In the genomic region with DNA sequence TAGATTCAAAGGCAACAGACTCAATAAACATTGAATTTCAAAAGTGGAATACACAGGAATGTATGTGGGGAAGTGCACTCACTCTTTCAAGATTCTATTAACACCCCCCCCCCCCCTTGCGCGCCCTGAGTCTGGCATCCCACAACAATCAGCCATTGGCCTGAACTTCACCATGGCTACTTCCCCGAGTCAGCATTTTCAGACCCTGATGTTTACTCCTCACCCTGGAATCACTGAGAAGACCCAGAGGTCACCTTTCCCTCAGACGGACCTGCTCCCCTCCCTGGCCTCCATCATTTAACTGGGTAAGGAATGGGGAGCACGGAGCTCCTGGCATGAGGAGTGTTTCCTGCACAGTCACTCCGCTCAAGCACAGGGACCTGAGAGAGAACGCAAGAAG, we compare ENCODE assay signal across 25 mouse cellular contexts.
"Had no signal": no experiment of that assay in that cellular context is flagged by ENCODE, and none has a peak within 500 bp of the region (broad histone marks: within the 10 kb centered on the region; RNA-seq: fewer than 3 reads in every experiment).

No protein-coding gene starts in this region.

- ATAC-seq: hindbrain, embryonic 16.5 days; intestine, embryonic 16.5 days; liver, embryonic 12.5 days had no signal

- H3K27ac ChIP-seq: heart, adult 2 months; heart, embryonic 10.5 days; hindbrain, embryonic 10.5 days; hindbrain, embryonic 12.5 days; hindbrain, embryonic 14.5 days; kidney, embryonic 15.5 days; kidney, postnatal 0 days; layer of hippocampus, adult 2 months; limb, embryonic 13.5 days; limb, embryonic 15.5 days; liver, embryonic 12.5 days; liver, embryonic 14.5 days had no signal

- H3K9ac ChIP-seq: heart, embryonic 12.5 days; hindbrain, embryonic 12.5 days; hindbrain, embryonic 14.5 days; kidney, embryonic 15.5 days; limb, embryonic 13.5 days; limb, embryonic 15.5 days; liver, embryonic 12.5 days; liver, embryonic 14.5 days had no signal

- H3K4me3 ChIP-seq: heart, adult 2 months; heart, embryonic 10.5 days; heart, embryonic 12.5 days; hindbrain, embryonic 10.5 days; hindbrain, embryonic 12.5 days; kidney, embryonic 15.5 days; layer of hippocampus, adult 2 months; limb, embryonic 13.5 days; limb, embryonic 15.5 days; liver, embryonic 12.5 days had no signal

- H3K4me1 ChIP-seq: heart, embryonic 12.5 days; hindbrain, embryonic 12.5 days; limb, embryonic 15.5 days had no signal

- H3K36me3 ChIP-seq: heart, embryonic 10.5 days; heart, embryonic 12.5 days; hindbrain, embryonic 10.5 days; hindbrain, embryonic 12.5 days; kidney, embryonic 15.5 days; limb, embryonic 13.5 days; limb, embryonic 15.5 days; liver, embryonic 12.5 days had no signal

- H3K9me3 ChIP-seq: heart, embryonic 10.5 days; heart, embryonic 12.5 days; hindbrain, embryonic 10.5 days; hindbrain, embryonic 12.5 days; kidney, embryonic 15.5 days; limb, embryonic 13.5 days; limb, embryonic 15.5 days; liver, embryonic 12.5 days had no signal

- H3K4me2 ChIP-seq: heart, embryonic 12.5 days; hindbrain, embryonic 12.5 days; hindbrain, embryonic 14.5 days; kidney, embryonic 15.5 days; limb, embryonic 13.5 days; limb, embryonic 15.5 days; liver, embryonic 12.5 days had no signal

- H3K27me3 ChIP-seq: hindbrain, embryonic 12.5 days; kidney, embryonic 15.5 days; limb, embryonic 13.5 days; limb, embryonic 15.5 days; liver, embryonic 12.5 days had no signal

- DNase-seq: gastrocnemius, postnatal 14 days; heart, adult 2 months; heart, postnatal 10 days; heart, postnatal 4 days; kidney, adult 11 months; kidney, adult 2 months; kidney, adult 9 months; kidney, postnatal 14 days; kidney, postnatal 36 days; layer of hippocampus, postnatal 36 days; left cerebral cortex, postnatal 4 days had no signal
